Mouse (Mus musculus) layer of hippocampus, postnatal 10 days (tissue): ENCODE measurements around the gene Tnxb. TPM values are rescaled to one million over a fixed set of nuclear protein-coding genes. Genes with fewer than 3 reads are reported as not detected.
"Not testable (repeated sequence)": the region's sequence is repeated elsewhere in the genome, so short reads cannot be mapped to it uniquely, and the experiment has no call there.

ENCODE experiments used
- DNase-seq, 2 experiments: peaks; one replicate each; pipeline ENCODE4 v3.0.0; 2021; ENCODE audit warnings: low spot score in 2 of 2
- total RNA-seq, 2 experiments: library from RNA; stranded (reverse); gene quantifications; 2 replicates each; pipeline ENCODE4 v1.2.3; 2021

Gene Tnxb
- total RNA-seq, 2 experiments from 2014 or later = 4.1 to 4.7 TPM

DNA sequence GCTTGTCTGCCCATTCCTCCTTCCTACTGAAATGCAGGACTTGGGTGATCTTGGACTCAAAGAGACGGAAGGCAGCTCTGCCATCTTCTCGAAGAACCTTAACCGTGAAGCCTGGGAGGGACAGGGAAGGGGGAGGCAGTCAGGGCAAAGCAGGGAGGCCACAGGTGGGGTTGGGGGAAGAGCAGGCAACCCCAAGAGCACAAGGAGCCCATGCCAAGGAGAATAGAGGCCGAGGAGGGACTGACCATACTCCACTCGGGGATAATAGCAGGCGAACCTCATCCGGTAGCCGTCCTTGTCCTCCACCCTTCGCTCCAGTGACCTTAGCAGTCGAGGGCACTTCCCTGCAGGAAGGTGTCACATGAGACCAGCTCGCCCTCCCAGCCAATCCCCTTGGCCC, 58.8 kb downstream of the Tnxb start:
- DNase-seq = not testable (repeated sequence)

- not testable (repeated sequence) for DNase-seq
Observed at GRCm38 (mm10) chr17:34729779-34730553, 59.6 kb downstream of the Tnxb start.

- not testable (repeated sequence) for DNase-seq
Observed at GRCm38 (mm10) chr17:34737466-34737865, 67.1 kb downstream of the Tnxb start.

GRCm38 (mm10) chr17:34739708-34740107, 69.4 kb downstream of the Tnxb start:
- DNase-seq = not testable (repeated sequence)

- no peak for DNase-seq
Observed at GRCm38 (mm10) chr17:34740280-34740679, 69.9 kb downstream of the Tnxb start.

GRCm38 (mm10) chr17:34743719-34744118, 73.4 kb downstream of the Tnxb start, which contains the start of gene C4b:
Gene C4b (minus strand): TSS chr17:34743882.
- peak; percentile 21 to 32 for DNase-seq

DNA sequence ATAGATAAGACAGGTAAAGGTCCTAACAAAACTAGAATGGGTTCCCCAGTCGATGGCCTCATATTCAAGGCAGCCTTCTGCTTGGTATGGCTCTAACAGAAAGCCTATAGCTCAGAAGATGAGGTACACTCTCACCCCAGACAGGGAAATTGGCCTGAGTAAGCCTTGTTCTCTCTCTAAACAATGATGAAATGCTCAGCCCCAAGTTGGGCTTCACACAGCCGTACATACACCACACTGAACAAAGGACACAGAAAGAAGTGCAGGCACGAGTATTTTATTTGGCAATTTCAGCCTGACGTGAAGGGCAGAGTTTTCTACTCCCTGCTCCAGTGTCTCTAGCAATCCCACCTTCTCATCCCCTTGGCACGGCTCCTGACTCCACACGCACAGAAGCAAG, 73.9 kb downstream of the Tnxb start:
- no peak for DNase-seq

DNA sequence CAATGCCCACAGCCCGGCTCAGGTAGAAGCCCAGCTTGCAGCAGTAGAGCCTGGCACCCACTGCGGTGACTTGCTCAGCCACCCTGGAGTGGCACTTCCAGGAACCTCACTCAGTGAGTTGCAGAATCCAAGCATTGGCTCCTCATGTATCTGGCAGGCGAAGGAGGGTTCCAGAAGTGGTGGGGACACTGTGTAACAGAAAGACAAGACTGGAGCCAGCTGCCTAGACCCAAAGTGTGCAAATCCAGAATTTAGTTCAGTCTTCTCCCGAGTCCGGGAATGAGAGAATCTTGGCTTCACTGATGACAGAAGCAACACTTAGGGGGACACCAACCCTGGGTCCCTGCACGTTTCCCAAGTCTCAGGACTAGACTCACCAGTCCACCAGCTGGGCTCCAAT, 74.3 kb downstream of the Tnxb start:
- not testable (repeated sequence) for DNase-seq

DNA sequence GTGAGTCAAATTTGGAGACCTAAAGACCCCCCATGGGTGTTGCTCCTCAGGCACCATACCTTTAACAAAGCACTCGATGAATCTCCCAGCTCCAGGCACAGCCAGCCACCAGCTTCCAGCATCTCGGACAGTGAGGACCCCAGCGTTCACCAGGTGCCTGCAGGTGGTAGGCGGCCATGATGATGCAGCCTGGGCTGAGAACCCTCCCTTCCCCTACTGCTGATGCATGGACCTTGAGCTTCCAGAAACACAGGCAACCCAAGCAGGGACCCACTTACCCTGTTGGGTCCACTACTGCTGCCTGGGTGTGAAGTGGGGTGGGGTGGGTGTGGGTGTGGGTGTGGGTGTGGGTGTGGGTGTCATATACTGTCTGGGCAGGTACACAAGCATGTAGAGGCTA, 74.8 kb downstream of the Tnxb start:
- DNase-seq = not testable (repeated sequence)

GRCm38 (mm10) chr17:34746531-34746930, 76.2 kb downstream of the Tnxb start:
- DNase-seq = no peak

DNA sequence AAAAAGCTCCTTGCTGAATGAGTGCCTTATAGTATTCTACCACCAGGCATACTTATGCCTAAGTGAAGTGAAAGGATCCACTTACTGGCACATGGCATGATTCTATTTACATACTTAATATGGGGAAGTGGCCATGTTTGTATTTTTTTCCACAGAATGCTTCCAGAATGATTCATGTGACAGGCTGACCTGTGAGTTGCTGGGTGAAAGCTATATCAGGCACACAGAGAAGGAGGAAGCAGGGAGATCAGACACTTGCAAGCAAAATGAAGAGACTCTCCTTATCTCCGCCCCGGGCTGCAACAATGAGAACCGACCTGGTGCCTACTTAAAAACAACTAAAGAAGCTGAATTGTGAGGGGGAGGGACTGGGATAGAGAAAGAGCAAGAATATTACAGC, 91.1 kb downstream of the Tnxb start:
- DNase-seq = no peak

Other genes starting within 250 kb of the Tnxb start
- not detected for gene Btnl4, start 193.2 kb upstream of the Tnxb start, total RNA-seq
- gene Btnl6, start 153.2 kb upstream of the Tnxb start, total RNA-seq = not detected
- gene Notch4, start 106.3 kb upstream of the Tnxb start, total RNA-seq = 10 to 100 TPM; 12.9 to 13.0 TPM
- gene Gpsm3, start 80.7 kb upstream of the Tnxb start, total RNA-seq = 1 to 10 TPM; 2.3 to 4.3 TPM
- 10 to 100 TPM; 36.0 to 40.1 TPM for gene Pbx2, start 79.3 kb upstream of the Tnxb start, total RNA-seq
- gene Ager, start 72.7 kb upstream of the Tnxb start, total RNA-seq = 1 to 10 TPM; 1.2 to 2.4 TPM
- 100 to 1,000 TPM in 1 of 2 experiments, 10 to 100 TPM in 1; 96.4 to 102 TPM for gene Rnf5, start 66.8 kb upstream of the Tnxb start, total RNA-seq
- gene Agpat1, start 66.3 kb upstream of the Tnxb start, total RNA-seq = 100 to 1,000 TPM; 164 to 172 TPM
- gene Egfl8, start 54.6 kb upstream of the Tnxb start, total RNA-seq = 1 to 10 TPM; 6.0 to 7.0 TPM
- gene Ppt2, start 42.0 kb upstream of the Tnxb start, total RNA-seq = 10 to 100 TPM; 32.9 to 34.1 TPM
- gene Prrt1, start 41.0 kb upstream of the Tnxb start, total RNA-seq = 100 to 1,000 TPM; 231 to 238 TPM
- 10 to 100 TPM; 11.8 to 14.8 TPM for gene Fkbpl, start 25.8 kb upstream of the Tnxb start, total RNA-seq
- gene Atf6b, start 23.4 kb upstream of the Tnxb start, total RNA-seq = 10 to 100 TPM; 75.8 to 78.6 TPM
- 1 to 10 TPM; 8.7 to 9.6 TPM for gene C4b, start 73.3 kb downstream of the Tnxb start, total RNA-seq
- not detected for gene Cyp21a1, start 134.0 kb downstream of the Tnxb start, total RNA-seq
- gene Stk19, start 166.4 kb downstream of the Tnxb start, total RNA-seq = 10 to 100 TPM; 63.6 to 64.2 TPM
- gene Dxo, start 166.5 kb downstream of the Tnxb start, total RNA-seq = 10 to 100 TPM; 36.1 to 39.9 TPM
- gene Skiv2l, start 179.7 kb downstream of the Tnxb start, total RNA-seq = 10 to 100 TPM; 71.4 to 74.8 TPM
- 10 to 100 TPM; 30.2 to 38.5 TPM for gene Nelfe, start 179.9 kb downstream of the Tnxb start, total RNA-seq
- not detected for gene Cfb, start 192.0 kb downstream of the Tnxb start, total RNA-seq
- 10 to 100 TPM in 1 of 2 experiments, 1 to 10 TPM in 1; 9.8 to 10.0 TPM for gene Zbtb12, start 208.9 kb downstream of the Tnxb start, total RNA-seq
- under 1 TPM in 1 of 2 experiments, not detected in 1; 0.20 TPM for gene Gm20547, start 211.5 kb downstream of the Tnxb start, total RNA-seq
- 1 to 10 TPM; 1.3 to 1.4 TPM for gene C2, start 227.7 kb downstream of the Tnxb start, total RNA-seq
- gene Ehmt2, start 227.9 kb downstream of the Tnxb start, total RNA-seq = 100 to 1,000 TPM; 174 to 175 TPM
- under 1 TPM; 0.16 to 0.20 TPM for gene Slc44a4, start 243.9 kb downstream of the Tnxb start, total RNA-seq